Mouse (Mus musculus) telencephalon, adult 2 months (tissue): ENCODE measurements around the gene Mrgprg.

Experiments
- DNase-seq: peaks from one replicate; pipeline ENCODE4 v3.0.0-alpha.2; 2011; ENCODE audit warnings: low read depth, low spot score

Mrgprg gene

GRCm38 (mm10) chr7:143766893-143767292 lies at the start of gene Mrgprg:
Gene Mrgprg, minus strand, starts transcription at chr7:143766993.
- DNase-seq: no peak

- DNase-seq: no peak
These were observed 42.1 kb upstream of the Mrgprg start for GRCm38 (mm10) chr7:143808909-143809308.

- DNase-seq: no peak
These were observed 38.4 kb upstream of the Mrgprg start for GRCm38 (mm10) chr7:143805199-143805624.

- no peak for DNase-seq
These were observed 34.6 kb upstream of the Mrgprg start for GRCm38 (mm10) chr7:143801195-143802065.

- no peak for DNase-seq
These were observed 34.0 kb upstream of the Mrgprg start for GRCm38 (mm10) chr7:143800770-143801169.

GRCm38 (mm10) chr7:143798783-143799182 lies 32.0 kb upstream of the Mrgprg start:
- no peak for DNase-seq

GRCm38 (mm10) chr7:143793121-143793520 lies 26.3 kb upstream of the Mrgprg start:
- DNase-seq: no peak

- DNase-seq: no peak
These were observed 25.7 kb upstream of the Mrgprg start for GRCm38 (mm10) chr7:143792336-143792985.

GRCm38 (mm10) chr7:143783996-143784829 lies 17.4 kb upstream of the Mrgprg start, which contains the start of gene Mrgpre:
Gene Mrgpre, minus strand, starts transcription at chr7:143784500.
- peak; percentile 43 for DNase-seq

- DNase-seq: no peak
These were observed 16.7 kb upstream of the Mrgprg start for GRCm38 (mm10) chr7:143783378-143783995.

- no peak for DNase-seq
These were observed 10.6 kb upstream of the Mrgprg start for GRCm38 (mm10) chr7:143777375-143777774.

- DNase-seq: no peak
These were observed 9.3 kb upstream of the Mrgprg start for GRCm38 (mm10) chr7:143776137-143776536.

GRCm38 (mm10) chr7:143769461-143769860 lies 2.7 kb upstream of the Mrgprg start:
- DNase-seq: no peak

- no peak for DNase-seq
These were observed 1.5 kb upstream of the Mrgprg start for GRCm38 (mm10) chr7:143768267-143768666.

- DNase-seq: no peak
These were observed 1.8 kb downstream of the Mrgprg start for GRCm38 (mm10) chr7:143764876-143765530.

GRCm38 (mm10) chr7:143763794-143764193 lies 3.0 kb downstream of the Mrgprg start:
- DNase-seq: no peak

GRCm38 (mm10) chr7:143758956-143759355 lies 7.8 kb downstream of the Mrgprg start:
- DNase-seq: no peak

- no peak for DNase-seq
These were observed 9.1 kb downstream of the Mrgprg start for GRCm38 (mm10) chr7:143757696-143758095.

- peak; percentile 51 for DNase-seq
These were observed 9.8 kb downstream of the Mrgprg start for GRCm38 (mm10) chr7:143757027-143757390.

GRCm38 (mm10) chr7:143756125-143757026 lies 10.4 kb downstream of the Mrgprg start, which contains the start of gene Osbpl5:
Gene Osbpl5, minus strand, starts transcription at chr7:143756985.
- peak; percentile 33 for DNase-seq
